Mouse (Mus musculus) embryo, embryonic 11.5 days (tissue): ENCODE results near the gene Rapgef4.

ENCODE experiments used
- DNase-seq: peaks from one replicate; pipeline ENCODE4 v3.0.0-alpha.2; 2012; ENCODE audit warnings: low read depth, low spot score

Rapgef4 gene

DNA sequence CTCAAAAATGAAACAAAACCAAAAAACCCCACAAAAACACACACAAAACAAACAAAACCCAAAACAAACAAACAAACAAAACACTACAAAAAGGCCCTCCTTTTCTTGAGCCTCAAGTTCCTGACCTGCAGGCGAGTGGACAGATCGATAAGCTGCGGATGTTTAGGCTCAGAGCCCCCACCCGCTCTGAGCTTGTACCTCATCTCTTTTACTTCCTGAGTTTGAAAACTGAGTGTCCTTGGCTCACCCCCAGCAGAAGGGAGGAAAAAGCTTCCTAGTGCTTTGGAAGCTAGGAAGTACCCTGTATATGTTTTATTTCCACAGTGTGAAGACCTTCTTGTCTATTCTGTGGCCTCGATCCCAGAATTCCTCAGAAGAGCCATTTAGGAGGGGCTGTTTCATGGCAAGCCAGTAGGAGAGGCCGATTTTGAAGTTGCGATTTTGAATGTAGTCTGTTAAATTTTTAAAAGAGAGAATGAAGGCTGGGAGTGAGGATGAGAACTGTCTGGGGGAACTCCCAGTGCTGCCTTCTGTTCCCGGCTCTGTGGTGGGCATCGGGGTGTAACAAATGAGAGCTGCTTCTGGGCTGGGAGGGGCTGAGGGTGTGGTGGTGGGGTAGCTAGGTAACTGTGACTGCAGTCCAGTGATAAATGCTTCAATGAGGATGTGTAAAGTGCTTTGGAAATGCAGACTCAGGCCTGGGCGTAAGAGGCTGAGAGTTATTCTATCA lies 2.0 kb downstream of the Rapgef4 start:
- DNase-seq: no peak

DNA sequence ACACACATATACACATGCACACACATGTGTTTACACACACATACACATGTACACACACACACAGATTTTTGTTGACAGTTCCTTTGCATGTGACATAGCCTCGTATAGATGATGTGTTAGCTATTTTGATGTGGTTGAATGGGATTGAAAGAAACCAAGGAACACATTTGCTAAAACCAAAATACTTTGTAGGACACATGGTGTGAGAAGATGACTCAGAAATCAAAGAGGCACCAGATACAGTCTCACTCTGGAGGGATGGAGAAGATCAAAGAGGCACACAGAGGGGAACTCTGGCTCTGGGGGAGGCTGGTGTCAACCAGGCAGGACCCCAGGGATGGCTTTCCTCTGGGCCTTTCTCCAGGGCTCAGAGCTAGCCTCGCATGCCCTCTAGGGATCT lies 4.7 kb downstream of the Rapgef4 start:
- no peak for DNase-seq

DNA sequence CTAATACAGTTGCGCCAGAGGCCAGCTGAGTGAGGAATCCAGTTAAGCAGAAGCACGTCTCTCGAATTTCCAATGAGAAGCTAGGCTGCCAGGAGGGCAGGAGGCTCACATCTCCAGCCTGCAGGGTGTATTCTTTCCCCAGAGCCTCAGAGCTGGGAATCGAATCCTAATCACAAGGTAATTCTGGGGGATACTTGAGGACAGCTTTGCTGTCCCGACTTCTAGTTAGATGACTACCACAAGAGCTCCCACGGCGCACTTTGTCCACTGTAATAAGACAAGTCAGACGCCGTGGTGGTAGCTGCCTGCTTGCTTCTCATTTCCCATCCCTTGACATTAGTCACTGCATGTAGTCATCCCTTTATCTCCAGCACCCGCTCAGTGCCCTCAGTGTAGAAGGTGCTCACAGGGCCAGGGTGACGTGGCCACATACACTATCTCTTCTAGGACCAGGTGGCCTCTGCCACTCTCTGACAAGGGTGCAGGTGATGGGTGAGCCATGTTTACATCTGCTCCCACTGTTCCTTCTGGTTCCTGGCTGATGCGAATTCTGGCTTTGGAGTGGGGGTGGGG lies 5.3 kb downstream of the Rapgef4 start:
- no peak for DNase-seq

DNA sequence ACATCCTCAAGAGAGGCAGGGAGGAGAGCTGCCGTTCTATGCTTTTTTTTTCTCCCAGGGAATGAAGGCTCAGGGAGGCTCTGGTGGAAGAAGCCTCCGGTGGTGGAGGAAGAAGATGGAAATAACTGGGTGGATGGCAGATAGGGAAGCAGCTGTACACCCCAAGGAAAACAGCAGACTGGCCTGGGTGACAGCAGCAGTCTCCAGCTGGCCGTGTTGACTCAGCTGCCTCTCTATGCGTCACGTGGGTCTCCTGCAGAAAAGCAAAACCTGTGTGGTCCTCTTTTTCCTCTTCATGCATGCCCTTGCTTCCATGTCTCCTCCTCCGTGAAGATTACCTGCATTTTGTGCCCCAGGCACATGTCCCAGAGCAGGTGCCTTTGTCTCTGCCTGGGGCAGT lies 7.5 kb downstream of the Rapgef4 start:
- DNase-seq: no peak

DNA sequence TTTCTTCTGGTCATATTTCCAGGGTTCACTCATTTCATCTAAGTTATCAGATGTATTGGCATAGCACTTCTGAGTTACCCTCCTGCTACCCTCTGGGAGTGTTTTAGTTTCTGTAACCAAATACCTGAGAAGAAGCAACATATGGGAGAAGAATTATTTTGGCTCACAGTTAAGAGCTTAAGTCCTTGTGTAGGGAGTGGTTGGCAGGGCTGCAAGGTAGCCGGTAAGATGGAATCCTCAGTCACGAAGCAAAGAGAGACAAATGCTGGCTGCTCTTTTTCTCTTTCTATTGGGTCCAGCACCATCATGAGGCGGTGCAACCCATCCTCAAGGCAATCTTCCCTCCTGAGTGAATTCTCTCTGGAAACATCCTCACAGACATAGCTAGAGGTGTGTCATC lies 11.1 kb downstream of the Rapgef4 start:
- DNase-seq: no peak

DNA sequence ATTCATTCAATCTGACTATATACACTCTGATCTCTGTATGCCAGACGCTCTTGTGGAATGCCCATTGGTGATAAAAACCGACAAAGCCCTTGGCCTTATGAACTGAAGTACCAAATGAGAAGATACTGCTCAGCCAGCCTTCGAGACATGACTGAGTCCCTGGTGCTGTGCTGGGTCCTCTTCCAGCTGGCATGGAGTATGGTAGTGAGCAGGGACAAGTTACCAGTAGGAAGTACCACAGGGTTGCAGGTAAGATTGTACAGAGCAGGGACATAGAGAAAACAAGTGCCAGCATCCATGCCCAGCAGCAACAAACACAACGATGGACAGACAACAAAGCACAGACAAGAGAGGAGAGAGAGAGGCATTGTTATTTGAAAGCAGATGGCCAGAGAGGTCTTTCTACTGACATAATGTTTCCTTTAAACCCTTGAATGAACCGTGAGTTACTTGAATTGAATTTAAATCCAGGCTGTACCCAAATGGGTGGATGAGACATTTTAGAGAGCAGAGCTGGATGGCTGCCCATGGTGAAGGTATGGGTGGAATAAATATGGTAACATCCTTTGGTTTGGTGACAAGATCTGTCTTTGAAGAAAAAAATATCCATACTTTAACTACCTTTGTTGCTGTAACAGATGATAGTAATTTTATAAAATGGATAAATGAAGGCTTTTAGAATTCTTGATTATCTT lies 12.8 kb downstream of the Rapgef4 start:
- no peak for DNase-seq

DNA sequence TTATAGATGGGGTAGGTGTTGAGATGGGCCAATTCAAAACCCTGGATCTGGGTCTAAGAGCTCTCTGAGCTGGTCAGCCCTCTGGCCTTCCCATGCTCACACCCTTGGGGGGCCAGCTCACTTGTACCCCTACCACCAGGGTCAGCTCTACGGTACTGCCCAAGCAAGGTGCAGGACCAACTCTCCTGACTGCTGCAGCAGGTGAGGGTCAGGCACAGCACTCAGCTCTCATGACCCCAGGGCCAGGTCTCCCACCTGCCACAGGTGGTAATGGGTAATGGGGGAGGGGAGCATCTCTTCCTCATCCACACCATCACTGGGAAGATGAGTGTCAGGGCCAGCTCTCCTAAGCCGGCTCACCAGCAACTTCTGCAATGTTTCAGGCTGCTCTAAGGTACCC lies 17.5 kb downstream of the Rapgef4 start:
- DNase-seq: no peak

DNA sequence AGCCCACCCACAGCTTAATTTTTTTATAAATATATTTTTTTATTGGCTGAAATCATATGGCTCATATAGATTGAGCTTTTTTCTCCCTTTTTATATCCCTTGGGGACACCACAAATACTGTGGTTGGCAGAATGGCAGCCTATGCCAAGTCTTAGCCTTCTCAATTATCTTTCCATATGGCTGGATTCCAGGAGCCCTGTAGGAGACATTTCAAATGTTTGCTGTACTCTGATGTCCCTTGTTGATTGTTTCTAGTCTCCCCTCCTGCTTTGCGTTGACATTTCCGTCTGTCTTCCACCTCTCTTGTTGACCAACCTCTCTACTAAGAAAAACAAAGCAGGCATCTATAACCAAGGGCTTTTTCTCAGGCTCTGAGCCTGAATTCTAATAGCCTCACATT lies 19.1 kb downstream of the Rapgef4 start:
- DNase-seq: no peak

DNA sequence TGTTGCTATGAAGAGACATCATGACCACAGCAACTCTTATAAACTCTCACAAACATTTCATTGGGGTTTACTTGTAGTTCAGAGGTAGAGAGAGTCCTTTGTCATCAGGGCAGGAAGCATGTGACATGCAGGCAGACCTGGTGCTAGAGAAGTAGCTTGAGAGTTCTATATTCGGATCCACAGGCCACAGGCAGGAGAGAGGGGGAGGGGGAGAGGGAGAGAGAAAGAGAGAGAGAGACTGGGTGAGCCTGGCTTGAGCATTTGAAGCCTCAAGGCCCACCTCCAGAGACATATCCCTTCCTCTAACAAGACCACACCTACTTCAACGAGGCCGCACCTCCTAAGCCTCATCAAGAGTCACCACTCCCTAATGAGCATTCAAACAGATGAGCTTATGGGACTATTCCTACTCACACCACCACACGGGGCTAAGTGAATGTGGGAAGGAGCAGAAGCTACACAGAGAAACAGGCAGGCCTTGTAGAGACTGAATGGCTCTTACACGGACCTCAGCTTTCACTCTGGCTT lies 21.9 kb downstream of the Rapgef4 start:
- DNase-seq: no peak

DNA sequence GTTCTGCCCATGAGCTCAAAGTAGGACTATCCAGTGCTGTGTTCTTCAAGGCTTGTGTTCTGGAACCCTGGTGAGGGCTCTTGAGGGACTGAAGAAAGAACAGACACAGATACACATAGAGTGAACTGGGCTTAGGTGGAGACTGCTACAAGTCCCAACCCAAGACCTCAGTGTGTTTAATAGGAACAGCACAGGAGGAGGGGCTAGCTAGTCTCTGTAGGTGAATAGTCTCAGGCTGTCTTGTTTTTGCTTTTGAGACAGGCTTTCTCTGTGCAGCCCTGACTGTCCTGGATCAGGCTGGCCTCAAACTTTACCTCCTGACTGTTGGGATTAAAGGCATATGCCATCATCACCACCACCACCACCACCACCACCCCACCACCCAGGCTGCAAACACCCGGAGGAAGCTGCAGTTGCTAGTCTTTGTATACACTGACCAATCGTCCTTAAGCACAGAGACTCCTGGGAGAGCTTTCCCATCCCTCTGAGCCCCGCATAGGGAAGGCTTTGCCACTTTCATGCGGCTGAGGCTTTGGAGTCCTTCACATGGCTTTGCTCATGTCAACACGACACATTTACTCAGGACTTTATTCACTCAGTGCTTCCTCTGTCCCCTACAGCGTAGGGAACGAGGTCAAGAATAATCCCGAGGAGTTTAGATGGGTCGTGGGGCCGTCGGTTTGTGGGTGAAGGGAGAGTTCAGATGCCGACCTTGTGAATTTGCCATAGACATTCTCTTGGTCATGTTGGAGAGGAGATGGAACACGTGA lies 22.9 kb downstream of the Rapgef4 start:
- no peak for DNase-seq

DNA sequence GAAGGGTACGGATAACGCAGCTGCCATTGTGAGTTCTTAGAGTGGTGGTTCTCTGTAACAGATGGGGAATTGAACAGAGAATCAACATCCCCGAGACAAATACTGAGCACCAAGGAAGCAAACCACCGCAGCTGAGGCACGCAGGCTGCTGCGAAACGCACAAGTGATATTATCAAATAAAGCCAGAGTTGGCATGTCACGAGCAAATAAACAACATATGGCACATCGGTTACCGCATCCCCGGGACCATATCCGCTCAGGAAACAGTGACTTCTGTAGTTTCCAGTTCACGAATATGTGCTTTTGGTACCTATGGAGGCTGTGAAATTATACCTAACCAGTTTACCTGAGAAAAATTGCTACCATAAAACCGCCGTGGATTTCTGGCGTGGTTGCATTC lies 24.0 kb downstream of the Rapgef4 start:
- no peak for DNase-seq

DNA sequence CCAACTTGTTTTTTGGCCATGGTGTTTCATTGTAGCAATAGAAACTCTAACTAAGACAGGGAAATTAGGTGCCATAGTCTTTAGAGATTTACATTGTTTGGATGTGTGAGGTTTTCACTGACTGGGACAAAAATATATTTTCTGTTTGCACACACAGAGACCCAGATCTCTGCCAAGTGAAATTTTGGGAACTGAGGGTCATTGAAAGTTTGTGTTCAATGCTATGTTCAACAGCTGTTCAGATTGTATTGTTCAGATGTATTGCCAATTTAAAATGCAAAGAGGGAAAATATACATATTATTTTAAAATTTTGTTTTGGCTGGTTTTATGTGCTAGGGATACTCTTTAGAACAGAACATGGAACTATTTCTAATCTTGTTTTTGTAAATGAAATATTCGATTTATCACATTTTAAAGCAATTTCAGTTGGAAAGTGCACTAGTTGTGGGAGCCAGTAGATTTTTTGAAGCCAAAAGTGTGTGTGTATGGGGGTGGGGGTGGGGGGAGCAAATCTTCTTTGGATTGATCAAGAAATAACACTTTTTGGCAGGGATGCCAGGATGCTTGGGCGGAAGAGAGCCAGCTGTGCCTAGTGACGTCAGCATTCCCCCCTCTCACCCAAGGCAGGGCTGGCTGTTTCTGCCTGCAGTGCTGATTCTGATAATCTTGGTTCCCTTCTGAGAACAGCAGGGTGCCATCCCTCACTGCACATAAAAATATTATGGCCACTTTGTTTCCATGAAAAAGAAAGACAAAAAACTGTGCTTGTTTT lies 28.6 kb downstream of the Rapgef4 start:
- DNase-seq: no peak

DNA sequence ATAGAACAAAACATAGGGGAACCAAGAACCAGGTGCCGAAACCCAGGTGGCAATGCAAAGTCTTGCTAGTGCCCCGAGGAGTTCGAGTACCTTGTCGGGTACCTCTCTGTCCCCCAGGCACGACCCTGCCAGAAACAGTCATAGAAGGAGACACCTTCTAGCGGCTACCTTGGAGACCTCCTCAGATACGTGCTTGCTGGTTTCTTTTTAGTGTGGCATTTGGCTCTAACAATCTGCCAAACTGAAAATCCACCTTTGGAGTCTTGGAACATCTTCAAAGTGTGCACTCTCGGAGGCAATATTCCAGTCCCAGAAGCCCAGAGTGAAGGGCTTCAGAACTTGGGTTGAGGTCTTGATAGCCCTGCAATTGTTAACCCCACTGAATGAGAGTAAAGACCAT lies 34.3 kb downstream of the Rapgef4 start:
- no peak for DNase-seq

DNA sequence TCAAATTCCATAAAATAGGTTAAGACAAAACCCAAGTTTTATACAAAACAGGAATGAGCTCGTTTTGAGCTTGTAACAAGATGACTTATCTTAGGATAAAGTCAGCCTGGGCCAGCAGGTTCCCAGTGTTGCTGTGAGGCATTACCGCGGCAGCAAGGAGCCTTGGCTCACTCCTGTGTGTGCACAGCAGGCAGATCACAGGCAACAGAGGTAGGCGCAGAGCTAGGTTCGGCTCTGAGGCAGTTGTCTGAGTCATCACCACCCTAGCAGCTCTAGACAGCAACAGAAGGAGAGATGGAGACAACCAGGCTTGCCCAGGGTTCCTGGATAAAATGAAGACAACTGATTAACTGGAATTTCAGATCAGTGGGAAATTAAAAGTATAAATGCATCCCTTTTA lies 35.0 kb downstream of the Rapgef4 start:
- no peak for DNase-seq

DNA sequence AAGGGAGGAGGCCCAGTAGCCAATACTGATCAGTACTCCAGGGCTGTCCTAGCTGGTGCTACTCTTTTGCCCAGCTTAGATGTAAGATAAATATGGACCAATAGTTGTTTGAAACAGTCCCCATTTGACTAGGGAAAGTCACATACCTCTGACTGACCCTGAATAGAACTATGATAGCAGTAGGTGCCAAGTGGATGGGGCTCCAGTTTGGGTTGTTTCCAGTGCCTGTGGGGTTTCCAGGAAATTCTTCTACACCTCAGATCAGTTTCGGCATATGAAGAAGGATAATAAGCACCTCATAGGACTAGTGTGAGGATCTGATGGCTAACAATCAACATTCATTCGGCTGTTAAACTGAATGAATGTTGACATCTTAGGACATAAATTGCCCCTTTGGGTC lies 36.1 kb downstream of the Rapgef4 start:
- DNase-seq: no peak

DNA sequence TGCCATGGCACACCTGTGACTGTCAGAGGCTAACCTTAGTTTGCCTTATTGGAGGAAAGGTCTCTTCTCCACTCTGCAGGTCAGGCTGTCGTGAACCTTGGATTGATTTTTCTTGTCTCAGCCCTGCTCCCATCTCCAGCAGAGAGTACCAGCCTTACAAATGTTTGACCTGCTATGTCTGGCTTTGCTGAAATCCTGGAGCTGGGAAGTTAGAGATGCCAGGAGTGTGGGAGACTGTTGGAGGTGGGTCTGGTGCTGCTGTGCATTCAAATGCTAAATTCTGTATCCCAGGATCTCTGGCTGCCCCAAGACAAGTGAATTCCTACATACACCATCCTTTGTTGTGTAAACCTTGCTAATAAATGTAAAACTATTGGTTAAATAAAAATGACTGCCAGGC lies 37.7 kb downstream of the Rapgef4 start:
- DNase-seq: no peak

DNA sequence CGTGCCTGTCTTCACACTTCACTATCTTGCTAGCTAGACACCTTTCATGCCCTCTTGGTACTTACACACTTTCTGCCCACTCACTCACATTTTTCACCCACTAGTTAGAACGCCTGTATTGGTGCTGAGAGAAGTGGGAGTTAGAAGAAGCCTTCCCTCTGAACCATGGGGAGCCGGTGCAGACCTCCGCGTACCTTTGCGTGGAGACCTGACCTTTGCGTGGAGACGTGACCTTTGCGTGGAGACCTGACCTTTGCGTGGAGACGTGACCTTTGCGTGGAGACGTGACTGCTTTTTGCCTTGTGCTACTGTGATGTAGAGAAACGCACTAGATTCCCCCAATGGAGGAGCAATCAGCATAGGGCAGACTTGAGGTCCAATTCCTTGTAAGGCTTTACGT lies 39.7 kb downstream of the Rapgef4 start:
- DNase-seq: no peak

DNA sequence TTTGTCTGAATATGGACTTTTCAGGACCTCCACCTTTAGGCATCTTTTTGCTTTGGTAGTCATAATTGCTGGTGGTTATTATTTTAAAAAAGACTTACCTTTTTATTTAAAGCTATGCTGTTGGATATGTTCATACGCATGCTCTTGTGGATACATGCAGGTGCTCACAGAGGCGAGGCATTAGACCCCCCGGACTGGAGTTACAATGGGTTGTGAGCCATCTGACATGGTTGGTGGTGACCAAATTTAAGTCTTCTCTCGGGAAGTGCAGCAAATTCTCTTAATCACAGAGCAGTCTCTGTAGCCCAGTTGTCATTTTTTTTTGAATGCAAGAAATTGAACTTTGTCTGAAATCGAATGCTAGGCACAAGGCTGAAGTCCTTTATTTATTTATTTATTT lies 40.4 kb downstream of the Rapgef4 start:
- DNase-seq: no peak

DNA sequence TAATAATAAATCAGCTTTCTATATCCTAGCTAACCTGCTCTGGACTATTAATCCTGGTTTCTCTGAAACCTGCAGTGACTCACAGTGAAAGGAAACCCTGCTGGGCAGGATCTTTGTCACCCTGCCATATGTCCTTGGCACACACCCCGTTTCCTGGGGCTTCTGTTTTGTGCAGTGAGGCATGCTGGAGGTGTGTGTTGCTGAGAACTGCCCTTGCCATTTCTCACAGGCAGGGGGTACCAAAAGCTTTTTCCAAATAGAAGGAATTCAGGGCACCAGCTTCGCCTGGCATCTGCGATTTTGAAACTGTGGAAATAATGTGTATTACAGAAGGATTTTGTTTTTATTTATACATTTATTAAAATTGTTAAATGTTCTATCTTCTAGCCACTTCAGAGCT lies 40.8 kb downstream of the Rapgef4 start:
- DNase-seq: no peak

DNA sequence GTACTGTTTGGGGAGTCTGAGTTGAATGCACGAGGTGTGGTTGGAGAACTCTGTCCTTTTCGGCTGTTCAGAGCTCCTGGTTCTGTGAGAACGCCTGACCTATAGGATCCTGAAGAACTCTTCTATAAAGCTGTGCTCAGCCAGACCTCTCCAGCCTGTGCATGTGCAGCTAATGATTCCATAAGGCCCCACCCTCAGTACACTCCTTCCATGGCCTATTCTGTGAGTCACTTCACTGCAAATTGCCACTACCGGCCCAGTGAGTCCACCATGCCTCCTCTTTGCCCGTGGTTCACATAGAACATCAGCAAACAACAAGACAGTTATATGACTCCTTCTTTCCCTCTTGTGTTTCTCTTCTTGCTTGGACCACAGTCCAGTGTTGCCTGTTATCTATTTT lies 42.8 kb downstream of the Rapgef4 start:
- no peak for DNase-seq

DNA sequence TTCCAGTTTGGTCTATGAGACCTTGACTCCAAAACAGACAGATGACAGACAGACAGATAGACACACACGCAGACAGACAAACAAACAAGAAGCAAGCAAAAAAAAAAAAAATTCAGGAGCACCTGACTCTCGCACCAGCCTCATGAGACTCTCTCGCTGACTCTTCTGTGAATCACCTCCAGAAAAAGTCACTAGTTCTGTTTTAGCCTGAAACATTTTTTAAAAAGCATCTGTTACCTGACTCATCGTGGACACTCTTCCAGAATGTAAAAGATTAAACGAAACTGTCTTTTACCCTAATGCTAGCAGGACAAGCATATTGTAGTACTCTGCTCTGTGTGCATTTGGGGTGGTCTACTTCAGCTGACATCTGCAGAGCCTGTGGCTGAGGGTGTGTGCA lies 44.6 kb downstream of the Rapgef4 start:
- DNase-seq: no peak
